Mouse (Mus musculus) left cerebral cortex, adult 9 months (tissue): ENCODE results near the gene Nap1l1.
"Not testable (repeated sequence)": the region's sequence is repeated elsewhere in the genome, so short reads cannot be mapped to it uniquely, and the experiment has no call there.

Source experiments
- DNase-seq, 2 experiments: peaks; one replicate each; pipeline ENCODE4 v3.0.0; 2022; ENCODE audit warnings: low spot score in 2 of 2

Nap1l1 gene

DNA sequence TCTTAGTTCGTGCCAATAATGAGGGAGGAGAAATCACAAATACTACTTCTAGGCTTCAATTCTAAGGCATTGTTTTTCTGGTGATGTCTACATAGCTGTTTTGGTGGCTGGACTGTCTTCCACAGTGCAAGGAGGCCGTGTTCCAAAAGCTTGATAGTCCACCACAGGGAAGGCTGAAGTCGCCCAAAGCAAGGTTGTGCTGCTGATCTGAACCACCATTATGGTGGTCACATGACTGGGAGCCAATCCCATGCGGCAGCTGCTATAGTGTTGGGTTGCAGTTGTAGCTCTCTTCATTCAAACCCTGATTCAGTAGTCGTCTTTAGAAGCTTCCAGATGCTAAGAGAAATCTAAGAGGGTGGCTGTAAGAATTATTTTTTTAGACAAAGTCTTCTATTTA lies 6.6 kb downstream of the Nap1l1 start:
- DNase-seq: no peak

DNA sequence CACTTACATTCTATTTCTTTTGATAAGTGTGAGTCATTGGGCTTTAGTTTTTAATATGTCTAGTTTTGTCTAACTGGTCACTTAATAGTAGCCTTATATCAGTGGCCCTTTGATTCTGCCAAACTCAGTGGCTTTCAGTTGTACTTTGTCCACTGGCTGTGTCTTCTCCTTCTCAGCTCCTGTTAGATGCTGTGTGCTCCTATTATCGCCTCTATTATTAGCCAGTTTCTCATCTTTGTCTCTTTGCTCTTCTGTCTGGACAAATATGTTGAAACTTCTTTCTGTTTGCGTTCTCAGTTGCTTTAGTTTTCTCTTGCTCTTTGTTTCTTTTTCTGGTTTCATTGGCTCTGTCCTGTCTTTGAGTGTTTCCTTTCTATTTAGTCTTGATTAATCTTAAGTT lies 9.6 kb downstream of the Nap1l1 start:
- no peak for DNase-seq

DNA sequence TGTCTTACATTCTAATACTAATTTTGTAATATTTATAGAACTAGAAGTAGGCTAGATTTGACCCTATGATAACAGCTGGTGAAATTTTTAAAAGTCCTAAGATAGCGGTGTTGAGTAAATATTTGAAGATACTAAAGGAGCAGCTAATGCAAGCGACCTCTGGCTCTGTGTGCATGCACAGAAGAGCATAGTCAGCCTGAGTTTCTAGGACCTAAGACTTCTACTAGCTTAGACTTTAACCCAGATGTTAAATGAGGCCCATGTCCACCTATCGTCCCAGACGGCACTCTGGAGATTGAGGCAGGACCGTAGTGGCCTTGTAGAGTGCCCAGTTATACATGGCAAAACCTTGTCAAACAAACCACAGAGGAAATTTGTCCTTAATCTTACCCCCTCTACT lies 11.1 kb downstream of the Nap1l1 start:
- no peak for DNase-seq

DNA sequence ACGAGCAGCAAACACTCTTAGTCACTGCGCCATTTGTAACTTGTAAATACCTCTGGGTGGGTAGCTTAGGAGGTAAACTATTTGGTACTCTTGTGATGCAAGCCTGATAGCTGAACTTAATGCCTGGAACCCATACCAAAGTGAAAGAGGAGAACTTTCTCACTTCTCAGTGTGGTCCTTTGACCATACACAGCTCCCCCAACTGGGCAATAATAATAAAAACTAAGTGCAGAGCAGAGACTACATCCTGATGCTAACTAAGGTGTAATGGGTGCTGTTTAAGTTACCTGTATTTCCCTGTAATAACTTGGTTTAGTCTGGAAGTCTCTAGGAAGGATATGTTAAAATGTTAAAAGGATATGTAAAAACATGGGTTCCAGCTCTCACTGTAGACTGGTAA lies 15.8 kb downstream of the Nap1l1 start:
- no peak for DNase-seq

- DNase-seq: not testable (repeated sequence)
Measured at GRCm38 (mm10) chr10:111490079-111490478, 17.1 kb downstream of the Nap1l1 start.

- DNase-seq: no peak
Measured at GRCm38 (mm10) chr10:111495888-111496287, 22.9 kb downstream of the Nap1l1 start.

DNA sequence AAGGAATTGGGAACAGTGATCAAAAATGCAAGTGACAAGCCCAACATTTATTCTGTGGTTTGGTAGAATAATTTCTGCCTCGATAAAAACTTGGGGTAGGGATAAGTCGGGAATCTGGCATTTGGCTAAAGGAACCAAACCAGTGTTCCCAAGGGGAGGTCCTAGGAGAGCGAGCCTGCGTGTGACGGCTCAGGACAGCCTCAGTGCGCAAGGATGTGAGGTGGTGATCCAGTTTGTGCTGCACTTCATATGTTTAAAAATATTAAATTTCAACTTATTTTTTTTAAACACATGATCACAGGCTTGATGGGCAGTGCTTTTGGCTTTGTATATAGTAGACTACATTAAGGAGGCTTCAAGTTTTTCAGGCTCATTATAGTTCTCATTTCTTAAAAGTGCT lies 26.9 kb downstream of the Nap1l1 start:
- DNase-seq: no peak

GRCm38 (mm10) chr10:111503071-111503470 lies 30.0 kb downstream of the Nap1l1 start:
- DNase-seq: peak in 1 of 2 experiments; percentile 88

DNA sequence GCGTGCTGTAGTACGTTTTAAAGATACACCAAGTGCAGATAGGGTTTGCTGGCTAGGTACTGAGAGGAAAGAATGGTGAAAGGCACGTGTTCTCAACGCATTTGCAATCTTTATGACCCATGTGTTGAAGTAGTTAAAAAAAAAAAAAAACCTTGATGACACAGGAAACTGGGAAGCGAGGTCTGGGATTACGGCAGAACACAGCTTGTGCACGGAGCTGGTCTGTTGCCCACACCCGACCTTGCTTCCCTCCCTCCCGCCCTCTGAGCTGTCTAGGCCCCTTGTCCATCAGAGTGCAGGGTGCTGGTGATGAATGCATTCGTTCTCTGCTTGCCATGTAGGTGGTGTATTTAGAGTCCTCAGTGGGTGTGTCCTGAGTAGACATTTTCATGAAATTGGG lies 30.7 kb downstream of the Nap1l1 start:
- no peak for DNase-seq

DNA sequence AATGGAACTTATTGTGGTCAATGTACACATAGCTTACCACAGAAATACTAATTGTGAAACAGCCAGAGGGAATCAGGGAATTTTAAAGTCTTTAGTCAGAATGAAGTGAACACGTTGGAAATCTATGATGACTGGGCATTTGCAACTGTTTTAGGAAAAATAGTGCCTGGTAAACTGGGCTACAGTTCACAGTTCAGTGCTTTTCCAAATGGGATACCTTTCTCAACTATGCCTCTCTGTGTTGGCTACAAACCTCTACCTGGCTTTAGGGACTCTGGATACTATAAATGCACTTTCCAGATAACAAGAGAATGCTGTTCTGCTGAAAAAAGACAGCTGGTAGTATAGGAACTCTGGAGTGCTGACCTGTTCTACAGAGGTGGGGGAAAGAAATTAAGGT lies 31.6 kb downstream of the Nap1l1 start:
- no peak for DNase-seq

- no peak for DNase-seq
Measured at GRCm38 (mm10) chr10:111505406-111505805, 32.4 kb downstream of the Nap1l1 start.

- DNase-seq: peak; percentile 77 to 90
Measured at GRCm38 (mm10) chr10:111506101-111506925, 33.3 kb downstream of the Nap1l1 start, which contains the start of gene Phlda1. Gene Phlda1 (plus strand): TSS chr10:111506286.

GRCm38 (mm10) chr10:111506926-111507459 lies 34.0 kb downstream of the Nap1l1 start:
- DNase-seq: no peak

DNA sequence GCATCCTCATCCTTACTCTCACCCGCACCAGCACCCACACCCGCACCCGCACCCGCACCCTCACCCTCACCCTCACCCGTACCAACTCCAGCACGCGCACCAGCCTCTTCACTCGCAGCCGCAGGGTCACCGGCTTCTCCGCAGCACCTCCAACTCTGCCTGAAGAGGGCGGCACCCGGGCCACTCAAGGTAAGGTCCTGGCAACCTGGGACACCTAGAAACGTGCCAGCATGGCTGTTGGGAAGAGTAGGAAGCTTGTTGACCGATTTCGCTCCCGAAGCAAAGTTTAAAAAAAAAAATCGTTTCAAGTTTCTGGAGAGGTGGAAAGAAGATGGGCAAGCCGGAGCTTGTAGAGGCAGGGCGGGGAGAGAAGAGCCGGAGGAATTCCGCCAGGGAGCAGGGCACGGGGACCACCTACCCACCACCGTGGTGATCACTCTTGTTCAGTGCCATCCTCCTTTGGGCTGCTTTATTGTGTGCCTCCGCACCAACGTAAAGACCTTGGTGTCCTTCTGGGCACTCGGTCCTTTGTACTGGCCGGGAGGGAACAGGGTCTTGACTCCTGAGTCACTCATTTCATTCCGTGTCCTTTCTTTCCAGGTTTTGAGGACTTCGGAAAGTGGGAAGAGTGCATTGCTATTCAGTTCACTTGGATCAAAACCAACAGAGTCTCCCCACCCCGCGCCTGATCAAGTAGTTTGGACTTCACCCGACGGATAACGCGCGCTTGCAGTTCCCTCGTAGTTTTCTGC lies 34.6 kb downstream of the Nap1l1 start:
- DNase-seq: peak in 1 of 2 experiments; percentile 53

DNA sequence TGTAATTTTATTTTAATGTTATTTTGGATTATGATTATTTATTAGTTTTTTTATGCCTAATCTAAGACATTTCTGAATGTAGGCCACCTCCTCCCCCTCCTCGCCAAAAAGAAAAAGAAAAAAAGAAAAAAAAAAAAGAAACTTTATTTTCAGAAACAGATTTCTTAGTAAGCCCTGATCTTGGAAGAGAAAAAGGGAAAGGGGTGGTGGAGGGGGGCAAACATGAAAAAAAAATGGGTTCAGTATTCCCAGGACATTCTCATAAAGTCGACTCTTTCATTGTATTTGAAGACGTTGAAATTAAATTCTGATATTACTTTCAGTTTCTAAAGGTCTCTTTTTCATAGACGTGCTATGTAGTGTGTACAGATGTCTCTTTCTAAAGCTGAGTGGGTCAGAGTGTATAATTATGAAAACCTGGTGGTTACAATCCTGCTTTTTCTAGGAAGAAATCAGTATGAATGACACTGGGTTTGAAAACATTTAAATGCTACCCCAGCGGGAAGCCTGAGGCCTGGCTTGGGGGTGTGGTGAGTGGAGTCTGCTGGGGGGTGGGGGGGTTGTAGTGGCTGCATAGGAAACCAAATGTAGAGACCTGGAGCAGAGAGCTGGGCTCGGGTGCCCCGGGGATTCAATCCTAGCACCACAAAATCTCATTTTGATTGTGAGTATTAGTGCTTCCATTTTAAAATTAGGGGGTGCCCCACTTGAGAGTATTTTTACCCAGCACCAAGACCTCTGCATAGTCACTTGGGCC lies 35.5 kb downstream of the Nap1l1 start:
- no peak for DNase-seq

- DNase-seq: no peak
Measured at GRCm38 (mm10) chr10:111509103-111509784, 36.2 kb downstream of the Nap1l1 start.

- DNase-seq: no peak
Measured at GRCm38 (mm10) chr10:111509981-111510380, 37.0 kb downstream of the Nap1l1 start.

- DNase-seq: no peak
Measured at GRCm38 (mm10) chr10:111510798-111511197, 37.8 kb downstream of the Nap1l1 start.

DNA sequence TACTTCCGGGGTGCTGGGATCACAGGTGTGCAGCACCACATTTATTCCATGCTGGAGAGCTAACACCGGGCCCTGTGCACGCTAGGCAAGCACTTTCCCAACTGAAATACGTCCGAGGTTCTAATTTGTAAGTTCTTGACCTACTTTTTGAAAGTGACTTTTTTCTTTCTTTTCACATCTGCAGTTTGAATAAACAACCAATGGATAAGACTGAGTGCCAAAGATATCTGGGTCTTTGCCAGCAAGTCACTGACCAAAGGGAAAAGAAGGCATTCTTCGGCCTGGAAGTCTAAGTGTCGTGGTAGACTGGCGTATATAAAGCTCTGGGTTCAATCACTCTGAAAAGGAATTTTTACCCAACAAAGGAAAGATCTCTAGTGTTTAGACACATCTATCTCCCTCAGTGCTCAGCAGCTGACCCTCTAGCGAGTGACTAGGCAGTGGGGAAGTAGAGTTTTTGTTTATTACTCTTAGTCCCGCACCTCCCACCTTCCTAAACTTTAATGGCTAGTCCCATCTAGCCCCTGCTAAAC lies 39.1 kb downstream of the Nap1l1 start:
- DNase-seq: no peak

GRCm38 (mm10) chr10:111514282-111514885 lies 41.4 kb downstream of the Nap1l1 start:
- no peak for DNase-seq
